Mouse (Mus musculus) midbrain, embryonic 11.5 days (tissue): ENCODE measurements around the gene Rbpms2. TPM values are rescaled to one million over a fixed set of nuclear protein-coding genes. Genes with fewer than 3 reads are reported as not detected.

Experiments
- ATAC-seq: fragments of 200-750 bp; cut with Nextera tagmentation; 2 replicates; pipeline ENCODE4 v1.8.0; 2017; ENCODE audit warnings: moderate TSS enrichment, moderate library complexity; ENCODE audit not compliant: low FRiP score
- DNase-seq: peaks from one replicate; pipeline ENCODE4 v3.0.0; 2015; ENCODE audit warnings: low spot score; ENCODE audit errors: missing footprints
- H3K27ac ChIP-seq: fragments of 300-500 bp; sonication (generic); 2 replicates; pipeline ENCODE4 v1.5.1; 2014; ENCODE audit warnings: low read depth, low read length
- H3K27me3 ChIP-seq: fragments of 300-500 bp; sonication (generic); 2 replicates; pipeline ENCODE4 v1.6.1; 2014; ENCODE audit warnings: mild to moderate bottlenecking, low read length, moderate library complexity, mixed read lengths; ENCODE audit not compliant: control insufficient read depth, insufficient read depth
- H3K36me3 ChIP-seq: fragments of 300-500 bp; sonication (generic); 2 replicates; pipeline ENCODE4 v1.6.1; 2014; ENCODE audit warnings: mild to moderate bottlenecking, low read length, moderate library complexity, mixed read lengths; ENCODE audit not compliant: control insufficient read depth, insufficient read depth
- H3K4me1 ChIP-seq: fragments of 300-500 bp; sonication (generic); 2 replicates; pipeline ENCODE4 v1.6.1; 2014; ENCODE audit warnings: low read length; ENCODE audit not compliant: control insufficient read depth, insufficient read depth
- H3K4me2 ChIP-seq: fragments of 300-500 bp; sonication (generic); 2 replicates; pipeline ENCODE4 v1.6.1; 2014; ENCODE audit warnings: mild to moderate bottlenecking, moderate library complexity
- H3K4me3 ChIP-seq: fragments of 300-500 bp; sonication (generic); 2 replicates; pipeline ENCODE4 v1.5.1; 2014; ENCODE audit warnings: low read depth, low read length
- H3K9ac ChIP-seq: fragments of 300-500 bp; sonication (generic); 2 replicates; pipeline ENCODE4 v1.6.1; 2014; ENCODE audit warnings: low read length
- H3K9me3 ChIP-seq: fragments of 300-500 bp; sonication (generic); 2 replicates; pipeline ENCODE4 v1.6.1; 2016; ENCODE audit warnings: low read length; ENCODE audit not compliant: control insufficient read depth
- WGBS: fragments of 180-500 bp; shearing (Covaris S2); extraction: QIAGEN DNeasy Blood & Tissue Kit; methylation state at CpG from one replicate; pipeline ENCODE4 v1.1.7; 2014; 5-methylcytosine and 5-hydroxymethylcytosine counted together
- polyA plus RNA-seq: library from polyadenylated mRNA; unstranded; fragments of >200 nt; fragmentation: Nextera tagmentation; extraction: Ambion mirVana; gene quantifications from 2 replicates; pipeline ENCODE4 v1.2.1, GENCODE M21; 2014

Gene Rbpms2
- polyA plus RNA-seq, 1 experiment from 2014 or later, result 24.0 TPM

DNA sequence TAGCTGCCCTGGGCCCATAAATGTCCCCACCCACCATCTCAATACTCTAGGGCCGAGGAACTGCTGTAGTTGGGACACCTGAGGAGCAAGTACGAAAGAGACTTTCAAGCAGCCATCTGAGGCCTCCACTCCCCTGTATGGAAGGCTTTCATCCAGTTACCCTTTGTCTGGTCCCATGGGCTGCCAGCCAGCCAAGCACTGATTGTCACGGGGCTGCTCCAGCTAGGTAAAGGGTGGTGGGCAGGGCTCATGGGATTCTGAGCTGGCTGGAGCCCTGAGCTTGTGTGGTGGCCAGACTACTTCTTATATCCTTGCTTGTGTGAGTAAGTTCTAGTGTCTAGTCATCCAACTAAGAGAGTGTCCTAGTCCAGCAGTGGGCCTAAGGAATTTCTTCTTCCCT, 27.8 kb downstream of the Rbpms2 start:
- WGBS, result 80% methylated on average over 3 of the region's 3 CpGs
- Histone ChIP-seq H3K9ac (no peak overlapping the region), H3K36me3 (no peaks in the 10 kb centered on the region), H3K4me2 (no peak overlapping the region), H3K9me3 (no peaks in the 10 kb centered on the region), H3K4me3 (no peak overlapping the region), H3K4me1 (no peaks in the 10 kb centered on the region), H3K27me3 (no peaks in the 10 kb centered on the region), H3K27ac (no peak overlapping the region)
- DNase-seq (no peak), ATAC-seq (no peak)

DNA sequence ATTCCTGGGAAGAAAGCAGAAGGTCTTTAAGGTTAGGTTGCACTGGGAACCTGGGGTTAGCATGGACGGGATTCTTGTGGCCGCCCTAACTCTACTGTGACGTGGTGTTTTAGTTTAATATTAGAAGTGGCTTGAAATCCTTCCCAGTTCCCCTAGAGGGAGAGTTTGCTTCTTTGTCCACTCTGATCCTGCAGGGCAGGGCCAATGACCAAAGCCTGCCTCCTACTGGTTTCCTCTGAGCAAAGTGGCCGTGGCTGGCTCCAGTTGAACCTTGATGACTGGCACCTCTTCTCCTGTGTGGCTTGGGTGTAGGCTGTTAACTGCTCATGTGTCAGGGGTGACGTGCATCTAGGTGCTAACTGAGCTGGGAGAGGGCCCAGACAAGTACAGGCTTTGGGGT, 31.6 kb downstream of the Rbpms2 start:
- Histone ChIP-seq H3K4me3 (no peak overlapping the region), H3K9me3 (no peaks in the 10 kb centered on the region), H3K4me2 (no peak overlapping the region), H3K27me3 (no peaks in the 10 kb centered on the region), H3K36me3 (no peaks in the 10 kb centered on the region), H3K9ac (no peak overlapping the region), H3K4me1 (no peaks in the 10 kb centered on the region), H3K27ac (no peak overlapping the region)
- 55% methylated on average over 5 of the region's 5 CpGs for WGBS
- ATAC-seq (no peak), DNase-seq (no peak)

DNA sequence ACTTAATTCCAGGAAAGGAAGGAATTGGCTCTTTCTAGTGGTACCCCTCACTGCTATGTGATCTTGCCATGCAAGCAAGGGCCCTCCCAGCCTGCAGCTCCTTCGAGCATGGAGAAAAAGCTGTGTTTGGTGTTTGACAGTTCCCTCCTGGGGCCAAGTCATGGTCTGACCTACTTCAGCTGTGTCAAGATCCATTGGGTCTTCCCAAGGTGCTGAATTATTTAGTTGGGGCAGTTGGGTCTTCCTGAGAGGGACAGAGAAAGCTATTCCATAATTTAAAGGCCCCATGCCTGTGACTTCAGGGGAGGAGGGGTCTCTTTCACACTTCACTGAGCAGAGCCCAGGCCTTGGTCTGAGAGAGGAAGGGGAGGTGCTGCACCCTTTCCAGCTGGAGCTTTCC, 32.0 kb downstream of the Rbpms2 start:
- H3K36me3 ChIP-seq, result no peaks in the 10 kb centered on the region
- H3K4me3 ChIP-seq, result no peak overlapping the region
- H3K9ac ChIP-seq, result no peak overlapping the region
- ATAC-seq, result no peak
- DNase-seq, result no peak
- no peak overlapping the region for H3K27ac ChIP-seq
- H3K27me3 ChIP-seq, result no peaks in the 10 kb centered on the region
- no peak overlapping the region for H3K4me2 ChIP-seq
- no peaks in the 10 kb centered on the region for H3K4me1 ChIP-seq
- 35% methylated on average over 1 of the region's 1 CpGs for WGBS
- no peaks in the 10 kb centered on the region for H3K9me3 ChIP-seq

DNA sequence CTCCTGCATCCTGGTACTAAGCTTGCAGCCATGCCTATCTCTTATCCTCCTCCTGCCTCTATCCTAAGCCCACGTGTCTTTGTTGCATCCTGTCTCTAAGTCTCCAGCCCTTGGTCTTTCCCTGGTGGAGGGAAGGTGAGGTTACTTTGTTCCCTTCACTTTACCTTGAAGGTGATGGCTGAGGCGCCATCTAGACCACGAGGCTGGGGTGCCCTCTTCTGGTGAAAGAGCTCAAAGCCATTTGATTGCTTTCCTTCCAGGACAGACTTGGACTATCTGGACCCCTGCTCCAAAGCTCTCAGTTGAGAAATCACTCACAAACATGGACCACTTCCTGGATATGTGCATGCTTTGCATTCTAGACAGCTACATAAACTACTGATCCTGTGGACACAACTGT, 34.7 kb downstream of the Rbpms2 start:
- ATAC-seq, result no peak
- 3% methylated on average over 3 of the region's 3 CpGs for WGBS

DNA sequence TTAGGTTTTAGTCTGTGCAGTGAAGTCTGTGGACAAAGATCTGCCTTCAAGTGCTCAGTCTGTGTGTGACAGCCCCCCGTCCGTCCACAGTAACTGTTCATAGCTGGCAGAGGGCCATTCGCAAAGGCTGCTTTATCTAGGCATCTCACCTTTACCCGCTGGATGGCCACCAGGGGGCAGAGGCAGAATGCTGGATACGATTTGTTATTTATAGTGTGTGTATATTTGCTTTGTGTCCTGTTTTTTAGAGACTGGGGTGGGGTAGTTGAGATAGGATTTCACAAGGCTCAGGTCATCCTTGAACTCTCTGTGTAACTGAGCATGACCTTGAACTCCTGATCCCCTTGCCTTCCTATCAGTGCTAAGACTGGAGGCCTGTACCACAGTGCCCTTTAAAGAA, 36.6 kb downstream of the Rbpms2 start:
- 31% methylated on average over 5 of the region's 5 CpGs for WGBS
- H3K4me3 ChIP-seq, result no peak overlapping the region
- no peaks in the 10 kb centered on the region for H3K36me3 ChIP-seq
- no peaks in the 10 kb centered on the region for H3K27me3 ChIP-seq
- H3K9me3 ChIP-seq, result no peaks in the 10 kb centered on the region
- no peak overlapping the region for H3K27ac ChIP-seq
- peak; percentile 90 for DNase-seq
- H3K4me2 ChIP-seq, result no peak overlapping the region
- ATAC-seq, result no peak
- no peak overlapping the region for H3K9ac ChIP-seq
- H3K4me1 ChIP-seq, result no peaks in the 10 kb centered on the region

More for the DNA sequence above, 34.7 kb downstream of the Rbpms2 start:
- Histone ChIP-seq H3K4me1 (no peaks in the 10 kb centered on the region), H3K4me2 (no peak overlapping the region), H3K9ac (no peak overlapping the region), H3K27me3 (no peaks in the 10 kb centered on the region), H3K4me3 (no peak overlapping the region), H3K9me3 (no peaks in the 10 kb centered on the region), H3K36me3 (no peaks in the 10 kb centered on the region), H3K27ac (no peak overlapping the region)
- DNase-seq, result peak; percentile 87

DNA sequence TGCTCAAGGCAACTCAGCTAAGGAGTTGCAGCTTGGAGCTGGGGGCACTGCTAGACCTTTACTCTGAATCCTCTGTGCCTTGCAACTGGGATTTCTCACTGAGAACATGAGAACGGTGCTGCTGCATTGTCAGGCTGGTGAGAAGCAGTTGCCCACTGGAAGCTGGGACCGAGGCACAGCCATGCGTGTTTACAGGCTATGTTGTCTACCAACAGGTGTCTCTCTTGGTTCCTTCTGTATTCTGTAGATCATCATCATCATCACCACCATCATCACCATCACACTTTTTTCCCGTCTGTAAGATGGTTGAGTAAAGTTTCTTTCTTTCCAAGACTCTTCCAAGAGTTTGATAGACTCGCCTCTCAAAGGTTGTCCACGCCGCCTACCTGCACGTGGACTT, 38.3 kb downstream of the Rbpms2 start, which contains the start of gene Oaz2:
Gene Oaz2, plus strand, starts transcription at position 301 of the 400 bp plus-strand sequence.
- no peak within 1 kb of the TSS for H3K4me2 ChIP-seq
- no peak within 1 kb of the TSS for H3K27ac ChIP-seq
- no peak within 1 kb of the TSS for H3K9ac ChIP-seq
- DNase-seq (no peak), ATAC-seq (no peak)
- H3K4me3 ChIP-seq, result no peak within 1 kb of the TSS
- no peaks in the 10 kb centered on the region for H3K9me3 ChIP-seq
- no peaks in the 10 kb centered on the region for H3K27me3 ChIP-seq
- H3K36me3 ChIP-seq, result no peaks in the 10 kb centered on the region
- H3K4me1 ChIP-seq, result no peaks in the 10 kb centered on the region
- 95% methylated on average over 8 of the region's 8 CpGs for WGBS

DNA sequence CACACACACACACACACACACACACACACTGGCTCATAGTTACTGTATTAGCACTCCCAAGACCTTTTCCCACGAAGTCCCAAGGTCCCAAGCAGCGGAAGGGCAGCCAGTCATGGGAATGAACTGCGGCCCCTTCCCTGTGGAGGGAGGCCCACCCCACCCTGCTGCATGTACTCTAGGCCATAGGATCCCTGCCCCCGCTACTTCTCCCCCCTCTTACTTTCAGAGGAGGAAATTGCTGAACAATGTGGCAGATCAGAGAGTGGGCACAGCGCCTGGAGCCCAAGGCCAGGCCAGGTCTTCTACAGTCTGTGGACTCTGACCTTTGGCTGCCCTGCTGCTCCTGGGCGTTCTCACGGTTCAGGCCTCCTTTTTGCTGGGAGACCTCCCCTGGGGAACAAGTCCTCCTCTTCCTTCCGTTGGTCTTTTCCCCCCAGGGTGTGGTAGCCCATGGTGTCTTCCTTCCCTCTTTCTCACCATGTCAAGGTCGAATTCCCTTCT, 42.0 kb downstream of the Rbpms2 start:
- no peak overlapping the region for H3K9ac ChIP-seq
- no peak for DNase-seq
- 63% methylated on average over 9 of the region's 9 CpGs for WGBS

DNA sequence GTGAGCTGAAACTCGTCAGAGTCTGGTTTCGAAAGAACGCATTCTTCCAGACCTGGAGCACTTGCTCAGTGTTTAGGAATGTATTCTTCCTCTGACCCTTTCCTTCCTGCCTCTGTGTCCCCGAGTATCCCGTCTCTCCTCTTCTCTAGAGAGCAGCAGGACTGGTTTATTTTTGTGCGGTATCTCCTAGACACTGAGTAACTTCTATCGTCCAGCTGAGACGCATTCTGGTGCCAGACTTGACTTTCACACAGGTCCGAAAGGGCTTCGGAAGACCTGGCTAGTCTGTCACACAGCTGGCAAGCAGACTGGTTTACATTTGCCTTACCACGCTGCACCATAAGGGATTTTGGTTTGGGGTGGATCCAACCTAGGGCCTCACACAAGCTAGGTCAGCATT, 43.5 kb downstream of the Rbpms2 start:
- no peak overlapping the region for H3K4me3 ChIP-seq
- H3K4me2 ChIP-seq, result no peak overlapping the region
- H3K27me3 ChIP-seq, result no peaks in the 10 kb centered on the region
- H3K9me3 ChIP-seq, result no peaks in the 10 kb centered on the region
- no peak overlapping the region for H3K9ac ChIP-seq
- H3K36me3 ChIP-seq, result no peaks in the 10 kb centered on the region
- WGBS, result 79% methylated on average over 11 of the region's 11 CpGs
- ATAC-seq (no peak), DNase-seq (no peak)
- H3K4me1 ChIP-seq, result peaks cover 10% of the 10 kb centered on the region
- H3K27ac ChIP-seq, result no peak overlapping the region

More for the DNA sequence above, 42.0 kb downstream of the Rbpms2 start:
- Histone ChIP-seq H3K27ac (no peak overlapping the region), H3K4me1 (no peaks in the 10 kb centered on the region), H3K9me3 (no peaks in the 10 kb centered on the region), H3K4me3 (no peak overlapping the region), H3K27me3 (no peaks in the 10 kb centered on the region), H3K36me3 (no peaks in the 10 kb centered on the region), H3K4me2 (no peak overlapping the region)
- ATAC-seq, result no peak

DNA sequence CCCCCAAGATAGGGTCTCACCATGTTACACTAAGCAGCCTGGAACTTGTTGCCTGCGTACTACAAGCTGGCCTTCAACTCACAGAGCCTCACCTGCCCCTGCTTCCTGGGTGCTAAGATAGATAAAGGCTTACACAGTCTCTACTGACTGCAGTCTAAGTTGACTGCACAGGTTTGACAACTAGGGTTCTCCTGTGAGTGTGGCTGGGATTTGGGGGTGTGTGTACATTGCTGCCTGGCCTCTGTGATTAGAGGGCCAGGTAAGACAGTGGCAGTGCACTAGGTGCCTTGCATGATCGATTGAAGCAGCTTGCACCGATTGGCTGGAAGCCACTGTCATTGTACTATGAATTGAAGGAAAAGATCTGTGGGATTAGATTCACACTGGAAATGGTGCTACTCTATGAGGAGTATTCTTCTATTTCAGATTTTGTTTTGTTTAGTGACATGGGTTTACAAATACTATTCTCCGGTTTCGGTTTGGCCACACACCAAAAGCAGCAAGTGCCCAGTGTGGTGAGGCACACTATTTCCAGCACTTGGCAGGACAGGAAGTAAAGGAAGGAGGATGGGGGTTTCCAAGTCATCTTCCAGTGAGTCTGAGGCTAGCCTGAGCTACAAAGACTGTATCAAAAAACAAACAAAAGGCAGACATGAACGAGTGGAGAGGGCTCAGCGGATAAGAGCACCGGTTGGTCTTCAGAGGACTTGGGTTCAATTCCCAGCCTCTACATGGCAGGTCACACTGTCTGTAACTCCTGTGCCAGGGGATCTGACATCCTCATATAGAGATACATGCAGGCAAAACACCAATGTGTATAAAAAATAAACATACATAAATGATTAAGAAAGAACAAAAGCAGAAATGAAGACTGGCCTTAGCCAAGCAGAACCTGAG, 46.3 kb downstream of the Rbpms2 start:
- no peak for DNase-seq
- ATAC-seq, result peak; percentile 59
- H3K27ac ChIP-seq, result no peak overlapping the region
- H3K4me2 ChIP-seq, result peak overlapping the region; percentile 74
- 56% methylated on average over 8 of the region's 8 CpGs for WGBS
- peaks cover 29% of the 10 kb centered on the region for H3K4me1 ChIP-seq
- H3K9ac ChIP-seq, result peak overlapping the region; percentile 65
- peak overlapping the region; percentile 76 for H3K4me3 ChIP-seq
- no peaks in the 10 kb centered on the region for H3K27me3 ChIP-seq
- no peaks in the 10 kb centered on the region for H3K9me3 ChIP-seq
- H3K36me3 ChIP-seq, result no peaks in the 10 kb centered on the region
